Mouse (Mus musculus): ENCODE data around the gene Slc44a5. TPM values are rescaled to one million over a fixed set of nuclear protein-coding genes. Genes with fewer than 3 reads are reported as not detected.
"Not testable (repeated sequence)": the region's sequence is repeated elsewhere in the genome, so short reads cannot be mapped to it uniquely, and the experiment has no call there.

The Slc44a5 gene
- polyA plus RNA-seq, 1 experiment from 2014 or later = 1.4 TPM

- Histone ChIP-seq H3K9me3 (ENCODE audit: control insufficient read depth, low read length) (no peaks in the 10 kb centered on the region), H3K4me3 (ENCODE audit: control insufficient read depth in 1 of 2, insufficient read depth in 1 of 2, low read depth in 1 of 2, low read length in 2 of 2) (no peak overlapping the region), H3K9ac (ENCODE audit: low read length) (no peak overlapping the region), H3K4me1 (ENCODE audit: control insufficient read depth in 2 of 2, insufficient read depth in 2 of 2, low read length in 2 of 2) (no peaks in the 10 kb centered on the region), H3K36me3 (ENCODE audit: control insufficient read depth, insufficient read depth, low read length) (no peaks in the 10 kb centered on the region), H3K27ac (replicated peaks in 1 of 2; ENCODE audit: control insufficient read depth in 1 of 2, insufficient read depth in 1 of 2, low read depth in 2 of 2, low read length in 2 of 2) (no peak overlapping the region), H3K4me2 (ENCODE audit: low read length) (no peak overlapping the region), H3K27me3 (ENCODE audit: control insufficient read depth, insufficient read depth, low read length) (no peaks in the 10 kb centered on the region)
- ATAC-seq (ENCODE audit: insufficient number of reproducible peaks, insufficient read depth, low FRiP score, low read depth) = no peak
- 74% methylated on average over 5 of the region's 5 CpGs for WGBS
Observed at GRCm38 (mm10) chr3:154001348-154001747, 28.1 kb downstream of the Slc44a5 start.

GRCm38 (mm10) chr3:154046876-154047275 lies 73.6 kb downstream of the Slc44a5 start:
- ATAC-seq (ENCODE audit: insufficient number of reproducible peaks, insufficient read depth, low FRiP score, low read depth) = no peak
- 84% methylated on average over 4 of the region's 4 CpGs for WGBS

DNA sequence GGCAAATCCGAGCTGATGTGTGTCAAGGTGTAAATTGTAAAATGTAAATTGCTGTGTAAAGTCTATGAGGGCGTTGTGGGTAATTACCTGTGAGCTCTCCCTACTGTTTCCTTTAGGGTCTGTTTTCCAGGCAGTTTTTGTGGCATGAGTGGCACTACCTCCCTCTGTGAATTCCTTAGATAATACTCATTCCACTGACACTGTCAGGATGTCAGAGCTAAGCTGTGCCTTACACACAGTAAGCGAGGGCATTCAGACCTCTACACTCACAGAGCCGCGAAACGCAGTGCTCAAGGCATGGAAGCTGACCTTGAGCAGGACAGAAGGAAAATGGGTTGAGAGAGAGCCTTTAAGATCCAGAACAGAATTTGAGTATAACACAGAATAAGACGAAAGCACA lies 80.1 kb downstream of the Slc44a5 start:
- Histone ChIP-seq H3K4me2 (ENCODE audit: low read length) (no peak overlapping the region), H3K27ac (replicated peaks in 1 of 2; ENCODE audit: control insufficient read depth in 1 of 2, insufficient read depth in 1 of 2, low read depth in 2 of 2, low read length in 2 of 2) (no peak overlapping the region), H3K9ac (ENCODE audit: low read length) (no peak overlapping the region), H3K9me3 (ENCODE audit: control insufficient read depth, low read length) (no peaks in the 10 kb centered on the region), H3K36me3 (ENCODE audit: control insufficient read depth, insufficient read depth, low read length) (no peaks in the 10 kb centered on the region), H3K27me3 (ENCODE audit: control insufficient read depth, insufficient read depth, low read length) (no peaks in the 10 kb centered on the region), H3K4me1 (ENCODE audit: control insufficient read depth in 2 of 2, insufficient read depth in 2 of 2, low read length in 2 of 2) (peaks cover 5 to 9% of the 10 kb centered on the region in 2 experiments; a peak in 3 of 4 replicates), H3K4me3 (ENCODE audit: control insufficient read depth in 1 of 2, insufficient read depth in 1 of 2, low read depth in 1 of 2, low read length in 2 of 2) (no peak overlapping the region)
- 34% methylated on average over 7 of the region's 7 CpGs for WGBS
- ATAC-seq (ENCODE audit: insufficient number of reproducible peaks, insufficient read depth, low FRiP score, low read depth) = no peak

More at GRCm38 (mm10) chr3:154046876-154047275, 73.6 kb downstream of the Slc44a5 start:
- Histone ChIP-seq H3K27ac (replicated peaks in 1 of 2; ENCODE audit: control insufficient read depth in 1 of 2, insufficient read depth in 1 of 2, low read depth in 2 of 2, low read length in 2 of 2) (no peak overlapping the region), H3K9ac (ENCODE audit: low read length) (no peak overlapping the region), H3K9me3 (ENCODE audit: control insufficient read depth, low read length) (no peaks in the 10 kb centered on the region), H3K4me1 (ENCODE audit: control insufficient read depth in 2 of 2, insufficient read depth in 2 of 2, low read length in 2 of 2) (no peaks in the 10 kb centered on the region), H3K4me2 (ENCODE audit: low read length) (no peak overlapping the region), H3K36me3 (ENCODE audit: control insufficient read depth, insufficient read depth, low read length) (no peaks in the 10 kb centered on the region), H3K4me3 (ENCODE audit: control insufficient read depth in 1 of 2, insufficient read depth in 1 of 2, low read depth in 1 of 2, low read length in 2 of 2) (no peak overlapping the region), H3K27me3 (ENCODE audit: control insufficient read depth, insufficient read depth, low read length) (no peaks in the 10 kb centered on the region)

- Histone ChIP-seq H3K4me1 (ENCODE audit: control insufficient read depth in 2 of 2, insufficient read depth in 2 of 2, low read length in 2 of 2) (peaks cover 5 to 9% of the 10 kb centered on the region in 2 experiments; a peak in 3 of 4 replicates), H3K36me3 (ENCODE audit: control insufficient read depth, insufficient read depth, low read length) (no peaks in the 10 kb centered on the region), H3K27ac (replicated peaks in 1 of 2; ENCODE audit: control insufficient read depth in 1 of 2, insufficient read depth in 1 of 2, low read depth in 2 of 2, low read length in 2 of 2) (no peak overlapping the region), H3K9me3 (ENCODE audit: control insufficient read depth, low read length) (no peaks in the 10 kb centered on the region), H3K27me3 (ENCODE audit: control insufficient read depth, insufficient read depth, low read length) (no peaks in the 10 kb centered on the region), H3K4me2 (ENCODE audit: low read length) (no peak overlapping the region), H3K4me3 (ENCODE audit: control insufficient read depth in 1 of 2, insufficient read depth in 1 of 2, low read depth in 1 of 2, low read length in 2 of 2) (no peak overlapping the region), H3K9ac (ENCODE audit: low read length) (no peak overlapping the region)
- no peak for ATAC-seq (ENCODE audit: insufficient number of reproducible peaks, insufficient read depth, low FRiP score, low read depth)
- WGBS = 44% methylated on average over 2 of the region's 2 CpGs
Observed at GRCm38 (mm10) chr3:154057464-154057863, 84.2 kb downstream of the Slc44a5 start.

GRCm38 (mm10) chr3:154058200-154058599 lies 85.0 kb downstream of the Slc44a5 start:
- Histone ChIP-seq H3K9ac (ENCODE audit: low read length) (no peak overlapping the region), H3K36me3 (ENCODE audit: control insufficient read depth, insufficient read depth, low read length) (no peaks in the 10 kb centered on the region), H3K4me3 (ENCODE audit: control insufficient read depth in 1 of 2, insufficient read depth in 1 of 2, low read depth in 1 of 2, low read length in 2 of 2) (no peak overlapping the region), H3K4me1 (ENCODE audit: control insufficient read depth in 2 of 2, insufficient read depth in 2 of 2, low read length in 2 of 2) (peaks cover 5 to 7% of the 10 kb centered on the region in 2 experiments; a peak in 3 of 4 replicates), H3K9me3 (ENCODE audit: control insufficient read depth, low read length) (no peaks in the 10 kb centered on the region), H3K27ac (replicated peaks in 1 of 2; ENCODE audit: control insufficient read depth in 1 of 2, insufficient read depth in 1 of 2, low read depth in 2 of 2, low read length in 2 of 2) (no peak overlapping the region), H3K4me2 (ENCODE audit: low read length) (no peak overlapping the region), H3K27me3 (ENCODE audit: control insufficient read depth, insufficient read depth, low read length) (no peaks in the 10 kb centered on the region)
- ATAC-seq (ENCODE audit: insufficient number of reproducible peaks, insufficient read depth, low FRiP score, low read depth) = no peak
- WGBS = 30% methylated on average over 5 of the region's 5 CpGs

GRCm38 (mm10) chr3:154071989-154072388 lies 98.8 kb downstream of the Slc44a5 start:
- not testable (repeated sequence) for H3K36me3 ChIP-seq (ENCODE audit: control insufficient read depth, insufficient read depth, low read length); H3K9me3 ChIP-seq (ENCODE audit: control insufficient read depth, low read length); H3K9ac ChIP-seq (ENCODE audit: low read length); H3K4me3 ChIP-seq (ENCODE audit: control insufficient read depth in 1 of 2, insufficient read depth in 1 of 2, low read depth in 1 of 2, low read length in 2 of 2); H3K4me1 ChIP-seq (ENCODE audit: control insufficient read depth in 2 of 2, insufficient read depth in 2 of 2, low read length in 2 of 2); H3K27me3 ChIP-seq (ENCODE audit: control insufficient read depth, insufficient read depth, low read length); H3K4me2 ChIP-seq (ENCODE audit: low read length); H3K27ac ChIP-seq (replicated peaks in 1 of 2; ENCODE audit: control insufficient read depth in 1 of 2, insufficient read depth in 1 of 2, low read depth in 2 of 2, low read length in 2 of 2); ATAC-seq (ENCODE audit: insufficient number of reproducible peaks, insufficient read depth, low FRiP score, low read depth)

DNA sequence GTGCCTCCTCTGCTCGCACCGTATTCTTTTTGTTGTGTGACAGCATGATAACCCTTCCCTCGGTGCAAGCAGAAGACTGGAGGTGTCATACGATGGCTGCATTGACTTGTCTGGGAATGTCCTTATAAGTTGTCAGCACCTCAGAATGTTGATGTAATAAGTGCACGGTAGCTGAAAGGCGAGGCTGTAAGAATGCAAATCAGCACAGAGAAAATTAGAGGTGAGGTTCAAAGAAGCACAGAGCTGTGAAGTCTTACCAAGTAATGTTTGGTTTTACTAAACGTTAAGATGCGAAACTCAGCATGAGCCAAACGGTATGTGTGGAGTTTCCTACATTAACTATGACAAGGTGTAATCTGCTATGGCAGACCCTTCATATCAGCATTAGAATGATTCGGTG lies 102.5 kb downstream of the Slc44a5 start:
- H3K4me2 ChIP-seq (ENCODE audit: low read length) = no peak overlapping the region
- H3K36me3 ChIP-seq (ENCODE audit: control insufficient read depth, insufficient read depth, low read length) = no peaks in the 10 kb centered on the region
- no peak overlapping the region for H3K27ac ChIP-seq (replicated peaks in 1 of 2; ENCODE audit: control insufficient read depth in 1 of 2, insufficient read depth in 1 of 2, low read depth in 2 of 2, low read length in 2 of 2)
- no peaks in the 10 kb centered on the region for H3K9me3 ChIP-seq (ENCODE audit: control insufficient read depth, low read length)
- 47% methylated on average over 10 of the region's 10 CpGs for WGBS
- no peak overlapping the region for H3K9ac ChIP-seq (ENCODE audit: low read length)
- no peak for ATAC-seq (ENCODE audit: insufficient number of reproducible peaks, insufficient read depth, low FRiP score, low read depth)
- no peak overlapping the region for H3K4me3 ChIP-seq (ENCODE audit: control insufficient read depth in 1 of 2, insufficient read depth in 1 of 2, low read depth in 1 of 2, low read length in 2 of 2)
- H3K4me1 ChIP-seq (ENCODE audit: control insufficient read depth in 2 of 2, insufficient read depth in 2 of 2, low read length in 2 of 2) = 0 out of 4 replicates have a peak, but pooled peaks cover 0 to 4% of the 10 kb centered on the region in 2 experiments
- H3K27me3 ChIP-seq (ENCODE audit: control insufficient read depth, insufficient read depth, low read length) = no peaks in the 10 kb centered on the region

DNA sequence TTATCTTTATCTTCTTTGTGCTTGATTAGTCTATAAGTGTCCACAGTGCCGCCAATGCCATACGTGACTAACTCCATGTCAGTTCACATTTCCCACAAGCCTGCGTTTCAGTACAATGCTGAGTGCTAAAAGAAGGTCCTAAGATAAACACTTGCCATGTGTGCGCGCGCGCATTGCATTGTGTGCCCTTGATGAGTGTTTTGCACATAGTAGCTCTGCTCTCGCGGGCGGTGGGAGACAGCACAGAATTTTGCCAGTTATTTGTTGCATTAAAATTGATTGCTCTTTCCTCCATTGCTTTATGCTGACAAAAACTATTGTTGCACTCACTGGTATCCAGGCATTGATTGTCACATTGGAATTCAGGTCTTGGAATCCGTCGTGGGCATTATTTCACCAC lies 108.5 kb downstream of the Slc44a5 start:
- Histone ChIP-seq H3K4me3 (ENCODE audit: control insufficient read depth in 1 of 2, insufficient read depth in 1 of 2, low read depth in 1 of 2, low read length in 2 of 2) (no peak overlapping the region), H3K36me3 (ENCODE audit: control insufficient read depth, insufficient read depth, low read length) (no peaks in the 10 kb centered on the region), H3K9me3 (ENCODE audit: control insufficient read depth, low read length) (no peaks in the 10 kb centered on the region), H3K4me2 (ENCODE audit: low read length) (no peak overlapping the region), H3K27me3 (ENCODE audit: control insufficient read depth, insufficient read depth, low read length) (no peaks in the 10 kb centered on the region), H3K9ac (ENCODE audit: low read length) (no peak overlapping the region), H3K27ac (replicated peaks in 1 of 2; ENCODE audit: control insufficient read depth in 1 of 2, insufficient read depth in 1 of 2, low read depth in 2 of 2, low read length in 2 of 2) (no peak overlapping the region), H3K4me1 (ENCODE audit: control insufficient read depth in 2 of 2, insufficient read depth in 2 of 2, low read length in 2 of 2) (no peaks in the 10 kb centered on the region)
- 75% methylated on average over 12 of the region's 12 CpGs for WGBS
- ATAC-seq (ENCODE audit: insufficient number of reproducible peaks, insufficient read depth, low FRiP score, low read depth) = 0 out of 2 replicates have a peak, but pooled peaks have one; percentile 35

Data from heart, embryonic 14.5 days (tissue).